Mouse (Mus musculus) hindbrain, postnatal 0 days (tissue): Measurements from ENCODE around the gene Cfl1. TPM values are rescaled to one million over a fixed set of nuclear protein-coding genes. Genes with fewer than 3 reads are reported as not detected.

Experiments used
- ATAC-seq: fragments of 200-750 bp; cut with Nextera tagmentation; 2 replicates; pipeline ENCODE4 v1.8.0; 2017; ENCODE audit warnings: mild to moderate bottlenecking, moderate TSS enrichment, moderate library complexity
- DNase-seq: peaks from one replicate; pipeline ENCODE4 v3.0.0-alpha.2; 2015; ENCODE audit warnings: low spot score
- H3K27ac ChIP-seq: fragments of 300-500 bp; sonication (generic); 2 replicates; pipeline ENCODE4 v1.5.1; 2014; ENCODE audit warnings: mild to moderate bottlenecking
- H3K27me3 ChIP-seq: fragments of 300-500 bp; sonication (generic); 2 replicates; pipeline ENCODE4 v1.6.1; 2014; ENCODE audit warnings: low read length, mixed read lengths; ENCODE audit not compliant: insufficient read depth
- H3K36me3 ChIP-seq: fragments of 300-500 bp; sonication (generic); 2 replicates; pipeline ENCODE4 v1.6.1; 2014; ENCODE audit warnings: low read length, mixed read lengths; ENCODE audit not compliant: insufficient read depth
- H3K4me1 ChIP-seq: fragments of 300-500 bp; sonication (generic); 2 replicates; pipeline ENCODE4 v1.6.1; 2014; ENCODE audit warnings: antibody characterized with exemption, low read length, mixed read lengths; ENCODE audit not compliant: insufficient read depth
- H3K4me2 ChIP-seq: fragments of 300-500 bp; sonication (generic); 2 replicates; pipeline ENCODE4 v1.6.1; 2014; ENCODE audit warnings: low read depth, mild to moderate bottlenecking, low read length, moderate library complexity, mixed read lengths
- H3K4me3 ChIP-seq: fragments of 300-500 bp; sonication (generic); 2 replicates; pipeline ENCODE4 v1.5.1; 2014; ENCODE audit warnings: low read length
- H3K9ac ChIP-seq: fragments of 300-500 bp; sonication (generic); replicated peaks from 2 replicates; pipeline ENCODE4 v1.6.1; 2014; ENCODE audit warnings: mild to moderate bottlenecking, low read length, moderate library complexity, mixed read lengths
- H3K9me3 ChIP-seq: fragments of 300-500 bp; sonication (generic); 2 replicates; pipeline ENCODE4 v1.6.1; 2016; ENCODE audit warnings: low read length, mixed read lengths
- CTCF ChIP-seq: IDR thresholded peaks from 2 replicates; pipeline ENCODE4 v1.5.1; 2016; ENCODE audit warnings: antibody characterized with exemption, control low read depth, low read depth
- WGBS: fragments of 180-500 bp; shearing (Covaris S2); extraction: QIAGEN DNeasy Blood & Tissue Kit; methylation state at CpG from one replicate; pipeline ENCODE4 v1.1.7; 2014; 5-methylcytosine and 5-hydroxymethylcytosine counted together
- polyA plus RNA-seq: library from polyadenylated mRNA; unstranded; fragments of >200 nt; fragmentation: Nextera tagmentation; extraction: Ambion mirVana; gene quantifications from 2 replicates; pipeline ENCODE4 v1.2.1, GENCODE M21; 2015
- total RNA-seq: library from RNA; depleted of rRNA; stranded (reverse); fragments of >200 nt; gene quantifications from 2 replicates; pipeline ENCODE4 v1.2.3, GENCODE M21; 2014

The Cfl1 gene
- total and polyA plus RNA-seq, 2 experiments from 2014 or later = 1,468 to 3,214 TPM

GRCm38 (mm10) chr19:5494314-5494713 is 4.1 kb downstream of the Cfl1 start:
- no peak overlapping the region for H3K4me2 ChIP-seq
- H3K4me1 ChIP-seq = peaks cover 6% of the 10 kb centered on the region
- DNase-seq (no peak), ATAC-seq (no peak)
- peaks cover 48% of the 10 kb centered on the region for H3K36me3 ChIP-seq
- 89% methylated on average over 3 of the region's 3 CpGs for WGBS
- H3K9me3 ChIP-seq = no peaks in the 10 kb centered on the region
- H3K27ac ChIP-seq = no peak overlapping the region
- H3K4me3 ChIP-seq = no peak overlapping the region
- no peak overlapping the region for H3K9ac ChIP-seq
- no peaks in the 10 kb centered on the region for H3K27me3 ChIP-seq
- no peak for TF ChIP-seq CTCF

- Histone ChIP-seq H3K27ac (no peak overlapping the region), H3K36me3 (peaks cover 48% of the 10 kb centered on the region), H3K27me3 (no peaks in the 10 kb centered on the region), H3K4me3 (no peak overlapping the region), H3K4me2 (no peak overlapping the region), H3K9me3 (no peaks in the 10 kb centered on the region), H3K4me1 (peaks cover 4% of the 10 kb centered on the region; the same call in 1 of the 2 replicates), H3K9ac (no peak overlapping the region)
- DNase-seq (no peak), ATAC-seq (no peak)
- no peak for TF ChIP-seq CTCF
- 84% methylated on average over 12 of the region's 12 CpGs for WGBS
Observed at GRCm38 (mm10) chr19:5495353-5496051, 5.2 kb downstream of the Cfl1 start.

GRCm38 (mm10) chr19:5496052-5496370 is 5.8 kb downstream of the Cfl1 start:
- H3K4me2 ChIP-seq = no peak overlapping the region
- H3K4me1 ChIP-seq = peaks cover 4% of the 10 kb centered on the region; the same call in 1 of the 2 replicates
- ATAC-seq = no peak
- H3K36me3 ChIP-seq = peaks cover 48% of the 10 kb centered on the region
- DNase-seq = no peak
- no peaks in the 10 kb centered on the region for H3K27me3 ChIP-seq
- no peaks in the 10 kb centered on the region for H3K9me3 ChIP-seq
- 82% methylated on average over 16 of the region's 16 CpGs for WGBS
- H3K4me3 ChIP-seq = no peak overlapping the region
- H3K27ac ChIP-seq = no peak overlapping the region
- TF ChIP-seq CTCF = no peak
- H3K9ac ChIP-seq = no peak overlapping the region

GRCm38 (mm10) chr19:5500330-5500875 is 10.1 kb downstream of the Cfl1 start:
- Histone ChIP-seq H3K9me3 (no peaks in the 10 kb centered on the region), H3K9ac (no peak overlapping the region), H3K36me3 (peaks cover 23% of the 10 kb centered on the region), H3K27ac (no peak overlapping the region), H3K4me1 (no peaks in the 10 kb centered on the region), H3K27me3 (no peaks in the 10 kb centered on the region), H3K4me2 (no peak overlapping the region), H3K4me3 (no peak overlapping the region)
- DNase-seq (no peak), ATAC-seq (no peak)
- no peak for TF ChIP-seq CTCF
- 91% methylated on average over 2 of the region's 2 CpGs for WGBS

- 62% methylated on average over 17 of the region's 17 CpGs for WGBS
- Histone ChIP-seq H3K27me3 (no peaks in the 10 kb centered on the region), H3K4me2 (no peak within 1 kb of the TSS), H3K9me3 (no peaks in the 10 kb centered on the region), H3K9ac (no peak within 1 kb of the TSS), H3K36me3 (no peaks in the 10 kb centered on the region), H3K4me1 (no peaks in the 10 kb centered on the region), H3K27ac (no peak within 1 kb of the TSS), H3K4me3 (no peak within 1 kb of the TSS)
- TF ChIP-seq CTCF = no peak
- no peak for ATAC-seq
- DNase-seq = no peak
Observed at GRCm38 (mm10) chr19:5503687-5504086, 13.4 kb downstream of the Cfl1 start, which contains the start of gene 1700020D05Rik. TSS of gene 1700020D05Rik (minus strand) at chr19:5503787.

- Histone ChIP-seq H3K4me3 (peak within 1 kb of the TSS; percentile 53), H3K9me3 (no peaks in the 10 kb centered on the region), H3K9ac (peak within 1 kb of the TSS; percentile 70), H3K4me2 (peak within 1 kb of the TSS; percentile 80), H3K36me3 (no peaks in the 10 kb centered on the region), H3K4me1 (peaks cover 16% of the 10 kb centered on the region), H3K27ac (peak within 1 kb of the TSS; percentile 82), H3K27me3 (no peaks in the 10 kb centered on the region)
- TF ChIP-seq CTCF = peak; percentile 52
- 2% methylated on average over 47 of the region's 47 CpGs for WGBS
- ATAC-seq (peak; percentile 99), DNase-seq (peak; percentile 99)
Observed at GRCm38 (mm10) chr19:5510031-5511026, 20.1 kb downstream of the Cfl1 start, which contains the start of gene Snx32. TSS of gene Snx32 (minus strand) at chr19:5510538.
